Mouse (Mus musculus) liver, embryonic 14.5 days (tissue): ENCODE results near the gene Mfsd2a. TPM values are rescaled to one million over a fixed set of nuclear protein-coding genes. Genes with fewer than 3 reads are reported as not detected.

Experiments used
- ATAC-seq: fragments of 200-750 bp; cut with Nextera tagmentation; 2 replicates; pipeline ENCODE4 v1.8.0; 2017; ENCODE audit warnings: moderate number of reproducible peaks, mild to moderate bottlenecking, moderate library complexity; ENCODE audit not compliant: insufficient read depth
- DNase-seq, 3 experiments: peaks; one replicate each; pipeline ENCODE4 v3.0.0-alpha.2; 2012 to 2013; ENCODE audit warnings: low read depth in 3 of 3, low spot score in 3 of 3
- H3K27ac ChIP-seq: fragments of 300-500 bp; sonication (generic); 2 replicates; pipeline ENCODE4 v1.5.1; 2014; ENCODE audit warnings: moderate library complexity, mild to moderate bottlenecking, control low read depth, inconsistent platforms
- H3K27me3 ChIP-seq: fragments of 300-500 bp; sonication (generic); 2 replicates; pipeline ENCODE4 v1.6.1; 2014; ENCODE audit warnings: mild to moderate bottlenecking, low read length, moderate library complexity; ENCODE audit not compliant: control insufficient read depth, insufficient read depth
- H3K36me3 ChIP-seq: fragments of 300-500 bp; sonication (generic); replicated peaks from 2 replicates; pipeline ENCODE4 v1.6.1; 2014; ENCODE audit warnings: low read depth; ENCODE audit not compliant: control insufficient read depth, insufficient read depth
- H3K4me1 ChIP-seq, 2 experiments: fragments of 200-500 bp in 1 of 2; fragments of 300-500 bp in 1 of 2; sonication (generic) in 1 of 2; replicated peaks; 2 replicates each; pipeline ENCODE4 v1.6.1; 2012 to 2014; ENCODE audit warnings: antibody characterized with exemption in 1 of 2, inconsistent platforms in 1 of 2, low read length in 1 of 2; ENCODE audit not compliant: control insufficient read depth in 2 of 2, insufficient read depth in 2 of 2
- H3K4me2 ChIP-seq: fragments of 300-500 bp; sonication (generic); 2 replicates; pipeline ENCODE4 v1.6.1; 2014; ENCODE audit warnings: low read depth, mild to moderate bottlenecking, control low read depth, moderate library complexity
- H3K4me3 ChIP-seq, 2 experiments: fragments of 200-500 bp in 1 of 2; fragments of 300-500 bp in 1 of 2; sonication (generic) in 1 of 2; 2 replicates each; pipeline ENCODE4 v1.5.1; 2012 to 2014; ENCODE audit warnings: low read depth in 2 of 2, low read length in 2 of 2, mild to moderate bottlenecking in 2 of 2, control low read depth in 1 of 2, inconsistent platforms in 1 of 2, moderate library complexity in 1 of 2; ENCODE audit not compliant: insufficient read depth in 1 of 2
- H3K9ac ChIP-seq: fragments of 300-500 bp; sonication (generic); replicated peaks from 2 replicates; pipeline ENCODE4 v1.6.1; 2014; ENCODE audit warnings: mild to moderate bottlenecking, control low read depth, moderate library complexity
- H3K9me3 ChIP-seq: fragments of 300-500 bp; sonication (generic); 2 replicates; pipeline ENCODE4 v1.6.1; 2016; ENCODE audit warnings: low read length, mixed read lengths; ENCODE audit not compliant: control insufficient read depth
- CTCF ChIP-seq: IDR thresholded peaks from 2 replicates; pipeline ENCODE4 v1.5.1; 2016; ENCODE audit warnings: antibody characterized with exemption, low read depth, control low read depth
- EP300 ChIP-seq: IDR thresholded peaks from 2 replicates; pipeline ENCODE4 v1.6.1; 2016; ENCODE audit warnings: antibody characterized with exemption, low read depth
- WGBS: fragments of 180-500 bp; shearing (Covaris S2); extraction: QIAGEN DNeasy Blood & Tissue Kit; methylation state at CpG from one replicate; pipeline ENCODE4 v1.1.7; 2014; ENCODE audit not compliant: insufficient replicate concordance; 5-methylcytosine and 5-hydroxymethylcytosine counted together
- polyA plus RNA-seq, 2 experiments: library from polyadenylated mRNA; depleted of rRNA in 1 of 2; stranded (reverse) in 1 of 2; unstranded in 1 of 2; fragments of >200 nt; fragmentation: Nextera tagmentation in 1 of 2; extraction: Ambion mirVana in 1 of 2; gene quantifications; 2 replicates each; pipeline versions ENCODE4 v1.2.1 to v1.2.3; 2012 to 2014

The Mfsd2a gene
- polyA plus RNA-seq, 2 experiments: 0.03 to 0.22 TPM

- Histone ChIP-seq H3K27ac (no peak overlapping the region), H3K9ac (no peak overlapping the region), H3K4me2 (no peak overlapping the region), H3K9me3 (no peaks in the 10 kb centered on the region), H3K4me3 (no peak overlapping the region), H3K36me3 (no peaks in the 10 kb centered on the region), H3K27me3 (no peaks in the 10 kb centered on the region), H3K4me1 (no peaks in the 10 kb centered on the region)
- DNase-seq (no peak), ATAC-seq (no peak)
- TF ChIP-seq CTCF: peak; percentile 66
- TF ChIP-seq EP300: no peak
- 24% methylated on average over 6 of the region's 6 CpGs for WGBS
Measured at GRCm38 (mm10) chr4:122902156-122902555, 58.8 kb downstream of the Mfsd2a start.

GRCm38 (mm10) chr4:122898313-122898712, 62.7 kb downstream of the Mfsd2a start:
- H3K9ac ChIP-seq: no peak overlapping the region
- H3K4me3 ChIP-seq: no peak overlapping the region
- no peak for ATAC-seq
- no peak for DNase-seq
- no peak overlapping the region for H3K4me2 ChIP-seq
- H3K36me3 ChIP-seq: no peaks in the 10 kb centered on the region
- no peaks in the 10 kb centered on the region for H3K9me3 ChIP-seq
- no peaks in the 10 kb centered on the region; a peak in 1 of 4 replicates for H3K4me1 ChIP-seq
- H3K27ac ChIP-seq: no peak overlapping the region
- H3K27me3 ChIP-seq: no peaks in the 10 kb centered on the region
- 17% methylated on average over 5 of the region's 5 CpGs for WGBS
- TF ChIP-seq CTCF (peak; percentile 58), EP300 (no peak)

- ATAC-seq: no peak
- 53% methylated on average over 4 of the region's 4 CpGs for WGBS
- no peak overlapping the region for H3K4me2 ChIP-seq
Measured at GRCm38 (mm10) chr4:122897750-122898149, 63.2 kb downstream of the Mfsd2a start.

More at GRCm38 (mm10) chr4:122897750-122898149, 63.2 kb downstream of the Mfsd2a start:
- TF ChIP-seq CTCF: no peak
- TF ChIP-seq EP300: no peak
- Histone ChIP-seq H3K27me3 (no peaks in the 10 kb centered on the region), H3K9me3 (no peaks in the 10 kb centered on the region), H3K9ac (no peak overlapping the region), H3K4me1 (no peaks in the 10 kb centered on the region; a peak in 1 of 4 replicates), H3K4me3 (no peak overlapping the region), H3K36me3 (no peaks in the 10 kb centered on the region), H3K27ac (no peak overlapping the region)
- DNase-seq: no peak

Other genes with a start within 250 kb of the Mfsd2a start
- 6.9 and 10.4 TPM in 2 replicates for gene Ppt1, start 124.9 kb downstream of the Mfsd2a start, polyA plus RNA-seq (2012; rRNA removed)
- 17.6 and 17.9 TPM in 2 replicates for gene Ppt1, start 124.9 kb downstream of the Mfsd2a start, polyA plus RNA-seq (2014; fragmentation: Nextera tagmentation; extraction: Ambion mirVana)
- gene Cap1, start 75.1 kb downstream of the Mfsd2a start, polyA plus RNA-seq (2012; rRNA removed): 24.2 and 28.3 TPM in 2 replicates
- 26.8 and 27.3 TPM in 2 replicates for gene Cap1, start 75.1 kb downstream of the Mfsd2a start, polyA plus RNA-seq (2014; fragmentation: Nextera tagmentation; extraction: Ambion mirVana)
- 0.37 and 0.53 TPM in 2 replicates for gene Mycl, start 34.5 kb upstream of the Mfsd2a start, polyA plus RNA-seq (2012; rRNA removed)
- 0.44 and 0.52 TPM in 2 replicates for gene Mycl, start 34.5 kb upstream of the Mfsd2a start, polyA plus RNA-seq (2014; fragmentation: Nextera tagmentation; extraction: Ambion mirVana)
- gene Trit1, start 55.4 kb upstream of the Mfsd2a start, polyA plus RNA-seq (2012; rRNA removed): 2.4 and 3.7 TPM in 2 replicates
- 5.2 and 5.3 TPM in 2 replicates for gene Trit1, start 55.4 kb upstream of the Mfsd2a start, polyA plus RNA-seq (2014; fragmentation: Nextera tagmentation; extraction: Ambion mirVana)
- 0.22 and 0.24 TPM in 2 replicates for gene Bmp8b, start 144.0 kb upstream of the Mfsd2a start, polyA plus RNA-seq (2012; rRNA removed)
- gene Bmp8b, start 144.0 kb upstream of the Mfsd2a start, polyA plus RNA-seq (2014; fragmentation: Nextera tagmentation; extraction: Ambion mirVana): 0.24 and 0.35 TPM in 2 replicates
- gene Oxct2b, start 155.1 kb upstream of the Mfsd2a start, polyA plus RNA-seq (2012; rRNA removed): not detected in 2 replicates
- gene Oxct2b, start 155.1 kb upstream of the Mfsd2a start, polyA plus RNA-seq (2014; fragmentation: Nextera tagmentation; extraction: Ambion mirVana): not detected in 2 replicates
- 16.1 and 21.5 TPM in 2 replicates for gene Ppie, start 178.8 kb upstream of the Mfsd2a start, polyA plus RNA-seq (2012; rRNA removed)
- gene Ppie, start 178.8 kb upstream of the Mfsd2a start, polyA plus RNA-seq (2014; fragmentation: Nextera tagmentation; extraction: Ambion mirVana): 38.2 and 39.5 TPM in 2 replicates
- 0.03 TPM in 1 of 2 replicates, not detected in the other for gene Hpcal4, start 222.0 kb upstream of the Mfsd2a start, polyA plus RNA-seq (2012; rRNA removed)
- not detected in 2 replicates for gene Hpcal4, start 222.0 kb upstream of the Mfsd2a start, polyA plus RNA-seq (2014; fragmentation: Nextera tagmentation; extraction: Ambion mirVana)
- gene Nt5c1a, start 240.3 kb upstream of the Mfsd2a start, polyA plus RNA-seq (2012; rRNA removed): not detected in 2 replicates
- not detected in 2 replicates for gene Nt5c1a, start 240.3 kb upstream of the Mfsd2a start, polyA plus RNA-seq (2014; fragmentation: Nextera tagmentation; extraction: Ambion mirVana)